Mouse (Mus musculus) embryo, embryonic 11 days (tissue): ENCODE measurements around the gene Pkd1.

Experiments
- DNase-seq: peaks from one replicate; pipeline ENCODE4 v3.0.0-alpha.2; 2015

Pkd1 gene

DNA sequence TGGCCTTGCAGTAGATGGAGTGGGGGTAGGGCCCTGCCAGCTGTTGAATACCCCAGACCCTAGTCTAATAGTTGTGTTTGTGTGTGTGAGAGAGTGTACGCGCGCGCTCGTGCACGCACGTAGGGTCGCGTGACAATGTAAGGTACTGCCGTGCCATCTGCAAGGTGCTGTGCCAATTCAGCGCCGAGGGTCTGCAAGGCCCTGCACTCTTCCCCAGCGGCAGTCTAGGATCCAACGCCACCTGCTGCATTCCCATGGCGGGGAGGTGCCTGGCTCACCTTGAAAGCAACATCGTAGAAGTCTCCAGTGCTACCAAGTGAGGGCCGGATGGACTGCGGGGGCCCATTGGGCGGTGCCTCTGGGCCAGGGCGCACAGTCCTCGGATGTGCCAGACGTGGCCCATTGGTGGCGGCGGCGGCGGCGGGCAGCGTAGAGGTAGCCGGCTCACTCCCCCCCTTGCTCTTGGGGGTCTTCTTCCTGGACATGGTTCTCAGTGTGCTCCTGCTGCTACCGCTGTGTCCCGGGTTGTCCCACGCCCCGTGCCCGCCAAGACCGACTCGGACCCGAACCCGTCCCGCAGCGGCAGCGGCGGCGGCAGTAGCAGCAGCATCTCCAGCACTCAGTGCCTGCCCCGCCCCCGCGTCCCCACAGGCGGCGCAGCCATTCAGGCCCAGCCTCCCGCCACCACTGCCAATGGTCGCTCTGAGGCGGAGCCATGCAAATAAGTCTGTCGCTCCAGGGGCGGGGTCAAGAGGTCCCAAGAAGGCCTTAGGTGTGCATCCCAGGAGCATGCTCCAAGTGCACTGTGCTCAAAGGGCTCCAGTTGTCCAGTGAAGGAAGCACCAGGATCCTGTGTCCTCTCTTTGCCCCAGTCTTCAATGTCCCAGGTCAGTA is 16.3 kb upstream of the Pkd1 start:
- DNase-seq, result peak; percentile 93

DNA sequence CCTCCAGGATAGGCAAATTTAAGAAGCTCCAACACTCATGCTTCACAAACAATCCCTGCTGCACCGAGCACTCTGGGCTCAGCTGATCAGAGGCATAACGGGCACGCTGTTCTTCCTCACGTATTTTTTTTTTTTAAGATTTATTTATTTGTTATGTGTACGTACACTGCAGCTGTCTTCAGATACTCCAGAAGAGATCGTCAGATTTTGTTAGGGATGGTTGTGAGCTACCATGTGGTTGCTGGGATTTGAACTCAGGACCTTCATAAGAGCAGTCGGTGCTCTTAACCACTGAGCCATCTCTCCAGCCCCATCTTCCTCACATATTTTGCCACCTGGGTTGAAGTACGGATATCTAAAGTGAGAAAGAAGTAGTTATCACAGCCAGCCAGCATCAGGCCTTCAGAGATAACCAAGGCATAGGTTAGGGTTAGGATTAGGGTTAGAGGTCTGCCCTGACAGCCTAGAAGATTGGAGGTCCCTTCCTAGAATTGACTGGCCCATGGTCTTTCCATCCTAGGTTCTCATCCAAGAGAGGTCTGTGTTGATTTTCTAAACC is 15.4 kb upstream of the Pkd1 start, which contains the start of gene Rab26:
TSS of gene Rab26 (minus strand) at position 51 of the 559 bp plus-strand sequence.
- no peak for DNase-seq

DNA sequence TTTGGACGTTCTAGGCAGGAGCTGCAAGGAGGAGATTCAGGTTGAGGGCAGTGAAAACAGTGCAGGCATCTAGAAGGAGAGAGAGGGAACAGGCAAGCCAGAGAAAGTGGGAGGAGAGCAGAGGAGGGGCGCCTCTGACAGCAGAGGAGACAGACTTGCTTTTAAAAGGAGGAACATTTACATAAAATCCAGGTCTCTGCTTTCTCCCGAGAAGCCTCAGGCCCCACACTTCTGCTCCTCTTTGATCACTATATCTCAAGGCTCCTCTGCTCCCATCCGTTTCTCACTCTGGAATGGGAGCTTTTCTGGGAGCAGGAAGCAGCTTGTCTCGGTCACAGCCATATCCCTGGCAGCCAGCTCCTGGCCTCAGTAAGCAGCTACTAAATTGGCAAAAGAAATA is 14.3 kb upstream of the Pkd1 start:
- DNase-seq, result no peak

DNA sequence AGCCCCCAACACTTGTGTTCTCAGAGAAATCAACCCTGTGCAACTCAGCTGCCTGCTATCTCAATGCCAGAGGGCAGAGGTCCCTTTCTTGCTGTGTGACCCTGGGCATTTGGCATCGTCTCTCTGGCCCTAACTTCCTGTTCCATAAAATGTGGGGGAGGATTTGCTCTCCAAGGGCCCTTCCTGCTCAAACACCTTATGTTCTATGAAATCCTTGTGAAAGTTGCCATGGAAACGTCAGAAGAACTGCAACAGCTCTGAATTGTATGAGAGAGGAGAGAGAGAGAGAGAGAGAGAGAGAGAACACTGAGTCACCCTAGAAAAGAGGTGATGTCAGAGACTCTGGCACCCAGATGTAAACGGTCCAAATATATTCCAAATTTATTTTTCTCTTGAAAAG is 12.1 kb upstream of the Pkd1 start:
- DNase-seq, result no peak

DNA sequence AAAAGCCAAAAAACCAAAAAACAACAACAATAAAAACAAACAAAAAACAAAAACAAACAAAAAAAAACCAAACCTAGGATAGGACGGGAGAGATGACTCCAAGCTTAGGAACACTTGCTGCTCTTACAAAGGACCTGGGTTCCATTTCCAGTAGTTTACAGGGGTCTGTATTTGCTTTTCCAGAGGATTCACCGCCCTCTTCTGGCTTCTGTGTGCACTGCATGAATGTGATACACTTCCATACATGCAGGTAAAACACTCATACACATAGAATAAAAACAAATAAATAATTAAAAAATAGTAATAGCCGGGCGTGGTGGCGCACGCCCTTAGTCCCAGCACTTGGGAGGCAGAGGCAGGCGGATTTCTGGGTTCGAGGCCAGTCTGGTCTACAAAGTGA is 10.7 kb upstream of the Pkd1 start:
- peak; percentile 64 for DNase-seq

DNA sequence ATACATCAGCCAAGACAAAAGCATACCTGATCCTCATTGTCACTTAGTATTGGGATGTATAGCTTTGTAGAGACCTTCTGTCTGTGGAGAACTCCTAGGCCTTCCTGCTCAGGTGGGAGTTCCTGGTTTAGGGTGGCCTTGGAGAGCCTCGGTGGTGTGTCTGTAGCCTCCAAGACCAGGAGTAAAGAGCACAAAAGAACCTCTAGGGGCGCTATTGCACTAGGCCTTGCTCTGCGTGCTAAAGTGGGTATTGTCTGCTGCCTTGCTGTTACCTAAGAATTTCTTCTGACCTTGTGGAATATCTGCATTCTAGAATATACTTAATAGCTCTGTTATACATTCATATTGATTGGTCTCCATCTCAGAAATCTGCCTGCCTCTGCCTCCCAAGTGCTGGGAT is 9.3 kb upstream of the Pkd1 start:
- DNase-seq, result peak; percentile 79

DNA sequence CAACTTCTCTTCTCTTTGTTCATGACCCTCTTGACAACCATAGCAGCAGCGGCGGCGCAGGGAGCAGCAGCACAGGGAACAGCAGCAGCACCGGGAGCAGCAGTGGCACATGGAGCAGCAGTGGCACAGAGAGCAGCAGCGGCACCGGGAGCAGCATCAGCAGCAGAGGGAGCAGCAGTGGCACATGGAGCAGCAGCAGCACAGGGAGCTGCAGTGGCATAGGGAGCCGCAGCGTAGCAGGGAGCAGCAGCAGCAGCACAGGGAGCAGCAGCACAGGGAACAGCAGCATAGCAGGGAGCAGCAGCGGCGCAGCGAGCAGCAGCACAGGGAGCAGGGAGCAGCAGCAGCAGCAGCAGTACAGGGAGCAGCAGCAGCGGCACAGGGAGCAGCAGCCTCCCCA is 5.0 kb upstream of the Pkd1 start:
- DNase-seq, result peak; percentile 30

DNA sequence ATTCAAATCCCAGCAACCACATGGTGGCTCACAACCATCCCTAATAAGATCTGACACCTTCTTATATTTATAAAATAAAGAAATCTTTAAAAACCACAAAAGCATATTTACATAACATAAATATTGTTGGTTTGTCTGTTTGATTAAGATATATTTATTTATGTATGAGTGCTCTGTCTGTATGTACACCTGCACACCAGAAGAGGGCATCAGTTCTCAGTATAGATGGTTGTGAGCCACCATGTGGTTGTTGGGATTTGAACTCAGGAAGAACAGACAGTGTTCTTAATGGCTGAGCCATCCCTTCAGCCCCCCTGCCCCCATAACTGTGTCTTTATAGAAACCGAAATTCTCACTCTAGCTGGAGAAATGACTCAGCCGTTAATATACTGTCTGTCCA is 4.4 kb upstream of the Pkd1 start:
- no peak for DNase-seq

DNA sequence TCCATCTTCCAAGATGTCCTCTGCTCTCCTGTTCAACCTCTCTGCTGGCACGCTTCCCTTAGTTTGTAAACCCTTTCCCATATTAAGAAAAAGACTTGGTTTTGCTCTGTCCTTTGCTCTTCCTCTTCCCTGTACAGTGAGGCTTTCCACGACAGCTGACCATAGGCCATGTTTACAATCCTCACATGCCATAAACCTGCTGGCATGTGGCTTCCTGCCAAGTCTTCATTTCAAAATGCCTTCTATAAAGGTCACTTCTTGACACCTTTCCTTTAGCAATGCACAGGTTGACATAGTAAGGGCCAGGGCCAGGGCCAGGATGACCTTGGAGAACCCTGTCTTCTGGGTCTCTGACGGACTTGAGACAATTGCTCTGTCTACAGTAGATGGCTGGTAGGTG is 3.4 kb upstream of the Pkd1 start:
- no peak for DNase-seq

DNA sequence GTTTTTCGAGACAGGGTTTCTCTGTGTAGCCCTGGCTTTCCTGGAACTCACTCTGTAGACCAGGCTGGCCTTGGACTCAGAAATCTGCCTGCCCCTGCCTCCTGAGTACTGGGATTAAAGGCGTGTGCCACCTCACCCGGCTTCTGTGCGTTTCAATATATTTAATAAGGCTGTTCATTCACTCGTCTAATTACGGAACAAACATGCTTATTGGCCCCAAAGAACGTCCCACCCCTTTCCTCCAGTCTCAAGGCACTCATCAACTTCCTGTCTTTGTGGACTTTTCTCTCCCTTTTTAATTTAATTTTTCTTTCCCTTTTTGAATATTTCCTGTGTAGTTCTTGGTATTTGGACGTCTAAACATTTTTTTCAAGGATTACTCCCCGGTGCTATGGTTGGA is 1.2 kb upstream of the Pkd1 start:
- DNase-seq, result no peak

DNA sequence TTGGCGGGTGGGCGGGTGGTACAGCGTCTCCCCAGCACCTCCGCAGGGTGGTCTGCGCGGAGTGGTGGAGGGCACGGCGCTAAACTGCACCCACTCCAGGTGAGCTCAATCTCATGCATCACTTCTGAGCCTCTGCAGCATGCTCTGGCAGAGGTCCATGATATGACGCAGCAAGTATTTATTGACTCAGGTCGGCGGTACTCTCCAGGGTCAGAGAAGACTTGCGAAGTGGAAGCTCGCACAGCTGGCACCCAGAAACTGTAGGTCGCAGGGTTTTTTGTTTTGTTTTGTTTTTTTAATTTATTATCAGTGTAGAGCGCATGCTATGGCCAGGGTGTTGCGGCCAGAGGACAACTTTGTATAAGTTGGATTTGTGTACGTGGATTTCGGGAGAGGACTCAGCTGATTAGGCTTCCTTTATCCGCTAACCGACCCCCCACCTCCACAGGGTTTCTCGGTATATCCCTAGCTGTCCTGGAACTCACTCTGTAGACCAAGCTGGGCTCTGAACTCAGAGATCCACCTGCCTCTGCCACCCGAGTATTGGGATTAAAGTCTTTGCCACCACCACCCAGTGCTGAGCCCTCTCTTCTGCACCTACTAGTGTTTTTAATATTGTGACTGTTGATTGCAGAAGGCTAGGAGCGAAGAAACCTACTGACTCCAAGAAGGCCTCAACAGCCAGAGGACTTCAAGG is 565 bp upstream of the Pkd1 start:
- peak; percentile 44 for DNase-seq

DNA sequence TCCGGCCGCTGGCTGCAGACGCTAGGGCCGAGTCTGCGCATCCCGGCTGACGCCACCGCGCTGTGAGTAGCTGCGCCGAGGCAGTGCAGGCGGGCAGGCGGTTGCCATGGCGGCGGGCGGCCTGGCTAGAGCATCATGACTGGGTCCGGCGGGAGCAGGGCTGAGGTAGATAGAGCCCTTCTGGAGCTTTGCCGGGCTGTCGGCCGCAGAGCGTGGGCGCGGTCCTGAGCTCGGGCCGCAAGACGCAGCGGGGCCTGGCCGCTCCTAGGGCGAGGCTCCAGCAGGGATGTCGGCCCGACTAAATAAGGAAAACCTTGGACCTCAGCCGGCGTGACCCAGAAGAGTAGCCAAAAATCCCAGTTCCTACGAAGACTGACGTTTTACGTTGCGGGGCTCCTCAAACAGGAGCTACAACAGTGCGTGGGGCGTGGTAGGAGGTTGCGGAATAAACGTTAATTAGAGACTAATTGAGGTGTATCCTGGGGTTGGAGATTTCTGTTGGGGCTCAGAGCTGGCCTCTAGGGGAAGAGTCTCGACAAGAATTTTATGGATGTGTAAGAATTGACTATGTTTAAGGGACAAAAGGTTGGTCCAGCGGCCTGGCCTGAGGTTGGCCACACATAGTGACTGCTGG is 899 bp downstream of the Pkd1 start:
- DNase-seq, result peak; percentile 91

DNA sequence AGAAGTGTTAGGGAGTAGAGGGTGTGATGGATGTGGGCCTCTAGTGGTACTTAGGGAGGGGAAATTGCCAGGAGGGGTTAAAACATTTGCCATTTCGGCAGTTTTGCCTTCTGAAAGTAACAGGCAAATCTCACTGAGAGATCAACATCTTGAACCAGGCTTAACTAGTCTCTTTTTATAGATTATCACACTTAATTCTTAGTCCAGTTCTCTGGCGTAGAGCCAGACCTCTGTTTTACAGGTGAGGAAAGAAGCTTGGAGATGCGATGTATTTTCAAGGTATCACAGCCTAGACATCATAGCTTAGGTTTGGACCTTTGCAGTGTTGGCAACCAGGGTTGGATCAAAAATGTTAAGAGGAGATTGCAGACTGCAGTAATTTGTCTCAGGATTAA is 1.4 kb downstream of the Pkd1 start:
- DNase-seq, result no peak

DNA sequence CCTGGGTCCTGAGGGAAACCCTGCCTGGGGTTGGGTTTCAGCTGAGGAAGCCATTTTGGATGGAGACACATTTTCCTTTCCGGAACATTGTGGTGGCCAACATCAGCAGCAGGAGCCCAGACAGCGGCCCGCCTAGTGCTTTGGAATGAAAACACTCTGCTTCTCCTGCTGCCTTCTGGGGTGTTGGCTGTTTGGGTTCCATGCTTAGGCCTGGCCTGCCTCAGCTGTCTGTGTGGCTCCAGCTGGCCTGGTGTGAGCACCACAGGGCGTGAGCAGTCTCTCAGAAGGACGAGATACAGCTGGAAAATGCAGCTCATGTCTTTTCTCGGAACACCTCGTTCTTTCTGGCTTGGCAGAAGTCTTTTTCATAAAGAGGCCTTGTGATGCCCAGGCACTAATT is 7.5 kb downstream of the Pkd1 start:
- DNase-seq, result no peak

DNA sequence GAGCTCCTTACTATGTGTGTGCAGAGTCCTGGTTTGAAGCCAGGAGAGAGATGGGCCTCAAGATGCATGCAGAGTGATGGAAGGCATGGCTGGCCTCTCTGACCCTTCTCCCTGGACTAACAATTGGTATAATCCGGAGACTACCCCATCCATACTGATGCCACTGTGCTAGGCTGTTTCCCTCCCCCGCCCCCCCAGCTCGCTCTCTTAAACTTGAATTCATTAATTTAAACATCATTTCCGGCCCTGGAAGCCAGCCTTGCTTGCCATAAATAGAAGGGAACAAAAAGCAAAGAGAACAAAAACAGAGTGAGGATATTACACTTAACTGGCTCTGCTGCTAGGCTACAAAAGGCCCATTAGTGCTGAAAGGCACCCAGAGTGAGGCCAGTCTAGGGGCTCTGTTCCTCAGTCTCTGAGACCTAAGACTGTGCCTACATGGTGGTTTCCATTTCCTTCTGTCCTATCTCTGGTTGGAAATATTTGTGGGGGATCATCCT is 9.0 kb downstream of the Pkd1 start:
- peak; percentile 42 for DNase-seq

DNA sequence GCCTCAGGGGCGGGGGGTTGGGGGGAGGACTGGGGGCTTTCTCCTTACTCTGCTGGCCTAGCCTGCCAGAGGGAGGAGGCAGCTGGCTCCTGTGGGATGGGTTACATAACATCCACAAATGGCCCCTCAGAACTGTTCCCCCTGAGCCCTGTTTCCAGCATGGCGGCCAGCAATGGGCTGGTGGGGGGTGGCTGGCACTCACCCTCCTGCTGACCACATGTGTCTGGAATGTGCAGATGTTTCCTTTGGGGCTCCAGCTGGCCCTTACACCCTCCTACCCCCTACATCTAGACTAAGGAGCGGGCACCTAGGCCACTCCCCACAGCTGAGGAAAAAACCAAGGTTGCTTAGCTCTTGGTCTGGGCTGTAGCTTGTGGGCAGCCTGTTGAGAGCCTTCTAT is 9.5 kb downstream of the Pkd1 start:
- peak; percentile 11 for DNase-seq

DNA sequence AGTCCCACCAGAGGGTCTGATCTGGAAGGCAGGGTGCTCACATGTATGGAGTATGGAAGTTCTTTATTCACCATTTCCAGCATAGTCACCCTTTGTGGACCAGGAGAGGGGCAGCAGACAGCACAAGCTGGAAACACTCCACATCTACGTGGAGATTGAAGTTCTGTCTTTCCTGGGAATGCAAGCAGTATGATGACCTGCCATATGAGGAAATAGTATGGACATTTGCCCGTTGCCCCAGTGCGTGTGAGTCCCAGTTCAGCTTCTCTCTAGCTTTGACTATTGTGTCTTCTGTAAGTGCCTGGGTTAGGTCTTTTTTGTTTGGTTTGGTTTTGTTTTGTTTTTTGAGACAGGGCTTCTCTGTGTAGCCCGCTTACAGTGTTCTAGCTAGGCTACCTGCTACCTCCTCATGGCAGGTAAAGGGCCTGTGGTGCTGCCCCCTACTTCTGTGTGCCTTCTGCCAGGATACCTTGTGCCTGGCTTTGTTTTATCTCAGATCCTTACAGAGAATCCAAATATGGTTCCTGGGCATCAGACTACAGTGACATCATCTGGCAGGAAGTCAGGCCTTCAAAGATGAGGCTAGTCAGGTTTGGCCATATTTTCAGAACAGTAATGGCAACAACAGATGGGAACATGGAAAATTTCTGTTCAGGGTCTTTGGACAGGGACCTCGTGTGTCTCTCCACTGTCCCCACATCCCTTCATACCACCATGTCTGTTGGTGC is 10.8 kb downstream of the Pkd1 start:
- DNase-seq, result no peak

DNA sequence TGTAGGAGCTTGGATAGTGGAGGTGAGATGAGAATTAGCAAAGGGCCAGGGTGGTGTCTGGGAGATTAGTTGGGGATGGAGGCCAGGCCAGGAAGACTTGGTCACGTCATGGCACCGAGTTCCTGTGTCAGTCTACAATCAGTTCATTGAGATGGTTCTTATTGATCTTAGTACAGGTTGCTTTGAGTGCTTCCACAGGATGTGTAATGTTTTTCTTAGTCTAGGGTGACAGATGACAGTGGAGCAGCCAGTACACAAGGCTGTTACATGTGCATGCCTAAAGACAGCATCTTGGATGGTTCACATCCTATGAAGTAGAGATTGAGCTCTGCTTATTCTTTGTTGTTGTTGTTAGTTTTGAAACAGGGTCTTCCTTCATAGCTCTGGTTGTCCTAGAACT is 12.0 kb downstream of the Pkd1 start:
- no peak for DNase-seq

DNA sequence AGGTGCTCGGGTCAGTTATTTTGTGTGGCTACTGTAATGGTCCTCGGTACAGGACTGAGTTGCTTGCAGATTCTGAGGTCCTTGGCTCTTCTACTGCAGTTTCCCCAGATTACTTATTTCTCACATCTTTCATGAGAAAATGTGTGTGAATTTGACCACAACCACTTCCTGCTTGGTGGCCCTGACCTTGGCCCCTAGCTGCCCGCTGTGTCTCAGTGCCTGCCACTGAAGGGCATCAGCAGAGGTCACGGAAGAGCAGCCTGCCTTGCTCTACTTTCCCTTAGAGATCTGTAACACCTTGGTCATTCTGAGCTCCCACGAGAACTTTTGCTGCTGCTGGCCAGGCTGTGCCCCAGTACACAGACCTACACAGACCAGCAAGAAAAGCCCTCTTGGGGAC is 14.0 kb downstream of the Pkd1 start:
- no peak for DNase-seq

DNA sequence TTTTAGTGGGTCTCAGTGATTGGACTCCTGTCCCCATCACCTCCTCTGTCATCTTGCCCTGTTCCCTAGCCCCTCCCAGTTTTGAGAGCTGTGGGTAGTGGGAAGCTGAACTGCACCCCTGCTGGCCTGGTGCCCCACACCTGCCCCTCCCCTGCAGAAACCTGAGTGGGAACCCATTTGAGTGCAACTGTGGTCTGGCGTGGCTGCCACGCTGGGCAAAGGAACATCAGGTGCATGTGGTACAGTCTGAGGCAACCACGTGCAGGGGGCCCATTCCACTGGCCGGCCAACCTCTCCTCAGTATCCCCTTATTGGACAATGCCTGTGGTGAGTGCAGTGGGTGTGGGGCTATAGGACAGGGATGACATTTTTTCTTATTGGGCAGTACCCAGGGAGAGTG is 14.8 kb downstream of the Pkd1 start:
- no peak for DNase-seq

DNA sequence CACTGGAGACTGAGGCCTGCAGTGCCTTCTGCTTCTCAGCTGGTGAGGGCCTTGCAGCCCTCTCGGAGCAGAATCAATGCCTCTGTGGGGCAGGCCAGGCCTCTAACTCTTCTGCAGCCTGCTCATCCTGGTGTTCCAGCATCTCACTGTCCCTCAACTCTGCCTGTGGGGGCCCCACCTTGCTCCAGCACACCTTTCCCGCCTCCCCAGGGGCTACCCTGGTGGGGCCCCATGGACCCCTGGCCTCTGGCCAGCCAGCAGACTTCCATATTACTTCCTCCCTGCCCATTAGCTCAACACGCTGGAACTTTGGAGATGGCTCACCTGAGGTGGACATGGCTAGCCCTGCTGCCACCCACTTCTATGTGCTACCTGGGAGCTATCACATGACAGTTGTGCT is 15.5 kb downstream of the Pkd1 start:
- DNase-seq, result no peak

DNA sequence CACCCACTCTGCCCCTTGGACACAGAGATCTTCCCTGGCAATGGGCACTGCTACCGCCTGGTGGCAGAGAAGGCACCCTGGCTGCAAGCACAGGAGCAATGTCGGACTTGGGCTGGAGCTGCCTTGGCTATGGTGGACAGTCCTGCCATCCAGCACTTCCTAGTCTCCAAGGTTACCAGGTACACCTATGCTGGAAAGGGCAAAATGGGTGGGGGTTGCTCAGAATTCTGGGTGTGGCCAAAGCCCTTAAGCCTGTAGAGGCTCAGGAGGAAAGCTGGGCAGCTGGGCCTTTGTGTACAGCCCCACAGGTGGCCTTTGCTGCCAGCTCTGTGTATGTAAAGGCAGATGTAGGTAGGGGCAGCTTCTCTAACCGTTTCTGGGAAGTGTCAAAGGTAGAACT is 16.2 kb downstream of the Pkd1 start:
- DNase-seq, result no peak
